Mouse (Mus musculus) stomach, postnatal 0 days (tissue): Measurements from ENCODE around the gene Dimt1.

Source experiments
- CTCF ChIP-seq: IDR thresholded peaks from 2 replicates; pipeline ENCODE4 v1.5.1; 2016; ENCODE audit warnings: antibody characterized with exemption, low read depth, mild to moderate bottlenecking, moderate library complexity
- EP300 ChIP-seq: optimal IDR thresholded peaks from 2 replicates; pipeline ENCODE3; 2016; ENCODE audit warnings: antibody characterized with exemption

GRCm38 (mm10) chr13:107008174-107008573 lies 61.2 kb downstream of the Dimt1 start:
- TF ChIP-seq CTCF, result no peak
- TF ChIP-seq EP300, result no peak
